Mouse (Mus musculus) G1E (cell line): ENCODE results near the gene Ncapg2. TPM values are rescaled to one million over a fixed set of nuclear protein-coding genes. Genes with fewer than 3 reads are reported as not detected.
A peak's percentile ranks its signal among the peaks of the same experiment; 100 is the strongest.

Experiments used
- ATAC-seq: 2 replicates; pipeline ENCODE4 v1.8.0; 2016; ENCODE audit warnings: mild to moderate bottlenecking; ENCODE audit not compliant: insufficient number of reproducible peaks, poor library complexity, low FRiP score, severe bottlenecking; ENCODE audit errors: extremely low read depth
- DNase-seq: peaks from one replicate; pipeline ENCODE4 v3.0.0; 2012; ENCODE audit warnings: low spot score
- H3K27me3 ChIP-seq: 2 replicates; pipeline ENCODE4 v1.6.1; 2012; ENCODE audit warnings: mild to moderate bottlenecking, low read length, inconsistent platforms; ENCODE audit not compliant: insufficient read depth
- H3K36me3 ChIP-seq: replicated peaks from 2 replicates; pipeline ENCODE3; 2012; ENCODE audit warnings: mild to moderate bottlenecking, inconsistent platforms
- H3K4me1 ChIP-seq: 2 replicates; pipeline ENCODE4 v1.6.1; 2012; ENCODE audit warnings: low read depth, low read length, inconsistent platforms, mixed read lengths; ENCODE audit not compliant: insufficient read depth
- H3K4me3 ChIP-seq: 2 replicates; pipeline ENCODE4 v1.5.1; 2012; ENCODE audit warnings: low read depth, mild to moderate bottlenecking, inconsistent platforms, low read length, moderate library complexity, mixed read lengths
- H3K9me3 ChIP-seq: replicated peaks from 2 replicates; pipeline ENCODE4 v1.6.1; 2012; ENCODE audit warnings: inconsistent platforms
- CTCF ChIP-seq: IDR thresholded peaks from 2 replicates; pipeline ENCODE4 v1.5.1; 2012; ENCODE audit warnings: low read depth, low read length, inconsistent platforms, mixed read lengths
- GATA1 ChIP-seq: IDR thresholded peaks from 2 replicates; pipeline ENCODE4 v1.6.1; 2012; ENCODE audit warnings: borderline replicate concordance, low read length, inconsistent platforms, mixed read lengths
- GATA2 ChIP-seq: IDR thresholded peaks from 2 replicates; pipeline ENCODE4 v1.6.1; 2012; ENCODE audit warnings: low read depth, low read length, inconsistent platforms, borderline replicate concordance
- POLR2AphosphoS5 ChIP-seq: IDR thresholded peaks from 2 replicates; pipeline ENCODE4 v1.6.1; 2012; ENCODE audit warnings: low read depth, low read length, inconsistent platforms; ENCODE audit not compliant: insufficient replicate concordance
- TAL1 ChIP-seq: conservative IDR thresholded peaks from 2 replicates; pipeline ENCODE4 v1.6.1; 2012; ENCODE audit warnings: low read depth, low read length, inconsistent platforms, mixed read lengths
- polyA plus RNA-seq: library from polyadenylated mRNA; stranded (reverse); fragments of >175 nt; gene quantifications from 2 replicates; pipeline ENCODE4 v1.2.3, GENCODE M21; 2012
- total RNA-seq, 2 experiments: library from RNA; stranded (forward) in 1 of 2; stranded (reverse) in 1 of 2; fragments of 200-1000 nt in 1 of 2; fragments of >200 nt in 1 of 2; fragmentation: Nextera tagmentation in 1 of 2; gene quantifications; 2 replicates each; pipeline ENCODE4 v1.2.3; 2014 to 2017

Gene Ncapg2
- total and polyA plus RNA-seq, 3 experiments = 36.1 to 321 (median 179) TPM

GRCm38 (mm10) chr12:116481921-116482320, 76.7 kb downstream of the Ncapg2 start:
- DNase-seq (no peak), ATAC-seq (no peak)
- Histone ChIP-seq H3K27me3 (peaks cover 6% of the 10 kb centered on the region), H3K4me1 (no peaks in the 10 kb centered on the region), H3K36me3 (no peaks in the 10 kb centered on the region), H3K9me3 (peaks cover 11% of the 10 kb centered on the region), H3K4me3 (no peak overlapping the region)
- TF ChIP-seq POLR2AphosphoS5 (no peak), GATA1 (no peak), TAL1 (no peak), GATA2 (no peak), CTCF (no peak)

- Histone ChIP-seq H3K9me3 (peaks cover 11% of the 10 kb centered on the region), H3K27me3 (peaks cover 6% of the 10 kb centered on the region), H3K36me3 (no peaks in the 10 kb centered on the region), H3K4me1 (no peaks in the 10 kb centered on the region), H3K4me3 (no peak overlapping the region)
- no peak for ATAC-seq
- TF ChIP-seq POLR2AphosphoS5 (no peak), TAL1 (no peak), CTCF (no peak)
- no peak for DNase-seq
These were observed 78.4 kb downstream of the Ncapg2 start for GRCm38 (mm10) chr12:116483581-116483980.

- no peak for DNase-seq
- H3K27me3 ChIP-seq = peaks cover 6% of the 10 kb centered on the region
- H3K9me3 ChIP-seq = peaks cover 11% of the 10 kb centered on the region
- no peaks in the 10 kb centered on the region for H3K4me1 ChIP-seq
- no peak for ATAC-seq
- H3K4me3 ChIP-seq = no peak overlapping the region
- TF ChIP-seq TAL1 (no peak), POLR2AphosphoS5 (no peak), GATA2 (no peak), GATA1 (no peak), CTCF (no peak)
- H3K36me3 ChIP-seq = no peaks in the 10 kb centered on the region
These were observed 79.8 kb downstream of the Ncapg2 start for GRCm38 (mm10) chr12:116484991-116485390.

GRCm38 (mm10) chr12:116485591-116486403, 80.6 kb downstream of the Ncapg2 start, which contains the start of gene Ptprn2:
Gene Ptprn2, plus strand, starts transcription at chr12:116485720.
- no peaks in the 10 kb centered on the region for H3K4me1 ChIP-seq
- no peaks in the 10 kb centered on the region for H3K36me3 ChIP-seq
- TF ChIP-seq GATA1 = no peak
- TF ChIP-seq CTCF = no peak
- TF ChIP-seq TAL1 = no peak
- DNase-seq (no peak), ATAC-seq (no peak)
- H3K9me3 ChIP-seq = peaks cover 11% of the 10 kb centered on the region
- H3K27me3 ChIP-seq = peaks cover 3% of the 10 kb centered on the region; the same call in 1 of the 2 replicates
- 0 out of 2 replicates have a peak within 1 kb of the TSS, but pooled peaks have one; percentile 2 for H3K4me3 ChIP-seq

- Histone ChIP-seq H3K4me1 (no peaks in the 10 kb centered on the region), H3K4me3 (no peak overlapping the region), H3K36me3 (no peaks in the 10 kb centered on the region), H3K9me3 (peaks cover 11% of the 10 kb centered on the region), H3K27me3 (peaks cover 3% of the 10 kb centered on the region; the same call in 1 of the 2 replicates)
- no peak for DNase-seq
- no peak for TF ChIP-seq POLR2AphosphoS5
- TF ChIP-seq GATA2 = no peak
- no peak for TF ChIP-seq GATA1
- no peak for TF ChIP-seq TAL1
- TF ChIP-seq CTCF = no peak
- no peak for ATAC-seq
These were observed 81.2 kb downstream of the Ncapg2 start for GRCm38 (mm10) chr12:116486404-116486730.

- Histone ChIP-seq H3K9me3 (peaks cover 11% of the 10 kb centered on the region), H3K4me3 (no peak overlapping the region), H3K27me3 (peaks cover 6% of the 10 kb centered on the region; the same call in 1 of the 2 replicates), H3K36me3 (no peaks in the 10 kb centered on the region), H3K4me1 (no peaks in the 10 kb centered on the region)
- DNase-seq = no peak
- ATAC-seq = no peak
- no peak for TF ChIP-seq GATA2
- no peak for TF ChIP-seq POLR2AphosphoS5
- no peak for TF ChIP-seq TAL1
- no peak for TF ChIP-seq CTCF
- TF ChIP-seq GATA1 = no peak
These were observed 83.6 kb downstream of the Ncapg2 start for GRCm38 (mm10) chr12:116488836-116489235.
